Mouse (Mus musculus) CH12F3 (cell line): ENCODE results near the gene H2al2a.

Experiments used
- in situ Hi-C: fragments of 300-500 bp; cut with MboI; formaldehyde crosslinking; loops from 2 replicates; pipeline ENCODE4 v1.14.3; 2020; ENCODE audit warnings: low sequenced_read_pairs

H2al2a gene

GRCm38 (mm10) chr2:18028140-18029021 lies 31.6 kb upstream of the H2al2a start:
- in situ Hi-C loops, result no loop called here

GRCm38 (mm10) chr2:18027448-18028139 lies 30.8 kb upstream of the H2al2a start:
- in situ Hi-C loops, result no loop called here

- in situ Hi-C loops, result no loop called here
Measured at GRCm38 (mm10) chr2:18026116-18026947, 29.6 kb upstream of the H2al2a start.

GRCm38 (mm10) chr2:18025781-18026115 lies 29.0 kb upstream of the H2al2a start:
- in situ Hi-C loops, result no loop called here

GRCm38 (mm10) chr2:18025116-18025515 lies 28.4 kb upstream of the H2al2a start:
- in situ Hi-C loops, result no loop called here

- in situ Hi-C loops, result no loop called here
Measured at GRCm38 (mm10) chr2:18022886-18023285, 26.1 kb upstream of the H2al2a start.

GRCm38 (mm10) chr2:18019122-18019521 lies 22.4 kb upstream of the H2al2a start:
- in situ Hi-C loops, result no loop called here

GRCm38 (mm10) chr2:18017321-18017720 lies 20.6 kb upstream of the H2al2a start:
- in situ Hi-C loops, result no loop called here

- in situ Hi-C loops, result no loop called here
Measured at GRCm38 (mm10) chr2:18016639-18017038, 19.9 kb upstream of the H2al2a start.

GRCm38 (mm10) chr2:18015581-18015980 lies 18.8 kb upstream of the H2al2a start:
- in situ Hi-C loops, result no loop called here

- in situ Hi-C loops, result no loop called here
Measured at GRCm38 (mm10) chr2:18012866-18013265, 16.1 kb upstream of the H2al2a start.

- in situ Hi-C loops, result no loop called here
Measured at GRCm38 (mm10) chr2:18011226-18011625, 14.5 kb upstream of the H2al2a start.

- in situ Hi-C loops, result no loop called here
Measured at GRCm38 (mm10) chr2:18005137-18005536, 8.4 kb upstream of the H2al2a start.

GRCm38 (mm10) chr2:18004286-18004685 lies 7.5 kb upstream of the H2al2a start:
- in situ Hi-C loops, result no loop called here

GRCm38 (mm10) chr2:18002306-18002705 lies 5.5 kb upstream of the H2al2a start:
- in situ Hi-C loops, result no loop called here

- in situ Hi-C loops, result no loop called here
Measured at GRCm38 (mm10) chr2:17989562-17989961, 7.2 kb downstream of the H2al2a start.

GRCm38 (mm10) chr2:17989115-17989514 lies 7.6 kb downstream of the H2al2a start:
- in situ Hi-C loops, result no loop called here

GRCm38 (mm10) chr2:17986694-17987093 lies 10.1 kb downstream of the H2al2a start:
- in situ Hi-C loops, result no loop called here

- in situ Hi-C loops, result no loop called here
Measured at GRCm38 (mm10) chr2:17984774-17985173, 12.0 kb downstream of the H2al2a start.

GRCm38 (mm10) chr2:17982747-17983146 lies 14.0 kb downstream of the H2al2a start:
- in situ Hi-C loops, result no loop called here

- in situ Hi-C loops, result no loop called here
Measured at GRCm38 (mm10) chr2:17978706-17979105, 18.1 kb downstream of the H2al2a start.
